Mouse (Mus musculus): ENCODE results near the gene Rasl10a.

DNA sequence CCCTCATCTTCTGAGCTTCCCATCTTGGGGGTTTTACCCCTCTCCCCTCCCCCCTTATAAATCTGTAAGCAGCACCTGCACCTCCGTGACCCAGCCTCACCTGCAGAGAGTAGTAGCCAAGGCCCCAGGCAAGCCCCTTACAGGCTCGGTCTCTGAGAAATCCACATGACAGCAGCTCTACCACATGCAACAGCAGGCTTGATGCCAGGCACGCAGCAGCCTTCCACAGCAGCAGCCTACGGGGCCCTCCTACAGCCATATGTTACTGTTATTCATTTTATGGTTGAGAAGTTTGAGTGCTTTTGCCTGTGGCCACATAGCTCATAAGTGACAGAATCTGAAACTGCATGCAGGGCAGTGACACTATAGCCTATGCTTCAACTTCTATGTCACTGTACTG lies 22.5 kb upstream of the Rasl10a start:
- TF ChIP-seq CTCF (IDR thresholded peaks at IDR 0.05; ENCODE audit: low read depth) (no peak), EP300 (IDR thresholded peaks at IDR 0.05; ENCODE audit: low read depth) (no peak)
